Mouse (Mus musculus): Measurements from ENCODE around the gene Gm17455.

The Gm17455 gene

DNA sequence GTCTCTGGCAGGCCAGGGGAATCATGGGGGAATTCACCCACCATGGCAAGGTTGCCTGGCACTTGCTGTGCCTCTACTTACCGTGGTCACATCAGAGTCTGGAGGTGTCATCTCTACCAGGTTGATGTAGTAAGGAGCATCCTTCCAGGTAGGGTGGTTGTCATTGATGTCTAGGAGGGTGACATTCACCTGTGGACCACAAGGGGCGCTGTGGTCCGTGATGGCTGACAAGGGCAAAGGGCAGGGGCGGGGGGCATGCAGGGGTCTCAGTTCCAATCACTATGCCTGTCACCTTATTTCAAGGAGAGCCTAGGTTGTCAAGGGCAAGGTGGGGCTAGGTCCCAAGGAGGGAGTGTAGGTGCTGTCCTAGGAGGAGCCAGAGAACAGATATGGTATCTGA lies 20.1 kb downstream of the Gm17455 start:
- no peak for DNase-seq (ENCODE audit: low spot score in 2 of 2)

DNA sequence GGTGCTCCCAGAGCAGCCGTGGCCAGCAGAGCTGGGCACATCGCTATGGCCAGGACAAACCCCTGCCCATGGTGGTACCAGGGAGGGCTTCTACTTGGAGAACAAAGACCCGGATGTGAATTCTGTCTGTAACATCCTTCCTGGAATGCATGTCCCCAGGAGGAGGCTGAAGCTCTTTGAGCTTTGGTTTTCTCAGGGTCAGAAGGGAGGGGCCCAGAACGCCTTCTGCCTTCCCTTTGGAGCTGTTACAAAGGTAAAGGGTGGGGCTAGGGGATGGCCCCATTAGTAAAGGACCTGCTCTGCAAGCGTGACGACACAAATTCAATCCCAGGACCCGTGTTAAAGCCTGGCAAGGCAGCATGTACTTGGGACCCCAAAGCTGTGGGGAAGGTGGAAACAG lies 23.2 kb downstream of the Gm17455 start:
- DNase-seq (ENCODE audit: low spot score in 2 of 2) = no peak

DNA sequence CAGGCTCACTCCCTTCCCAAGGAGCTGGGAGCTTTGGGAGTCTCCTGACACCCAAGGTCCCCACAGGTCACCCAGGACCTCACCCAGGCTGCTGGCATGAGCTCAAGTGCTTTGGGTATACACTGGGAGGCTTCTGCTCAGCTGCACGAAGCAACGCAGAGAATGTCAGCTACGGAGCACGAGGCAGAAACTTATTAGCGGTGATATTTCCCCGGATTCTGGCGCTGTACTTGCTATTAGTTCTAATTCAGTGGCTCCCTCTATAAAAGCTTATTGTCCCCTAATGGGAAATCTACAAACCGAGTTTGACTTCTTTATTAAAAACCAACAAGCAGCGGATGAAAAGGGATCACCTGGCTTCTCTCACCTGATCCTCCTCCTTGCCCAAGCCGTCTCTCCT lies 30.5 kb downstream of the Gm17455 start:
- no peak for DNase-seq (ENCODE audit: low spot score in 2 of 2)

DNA sequence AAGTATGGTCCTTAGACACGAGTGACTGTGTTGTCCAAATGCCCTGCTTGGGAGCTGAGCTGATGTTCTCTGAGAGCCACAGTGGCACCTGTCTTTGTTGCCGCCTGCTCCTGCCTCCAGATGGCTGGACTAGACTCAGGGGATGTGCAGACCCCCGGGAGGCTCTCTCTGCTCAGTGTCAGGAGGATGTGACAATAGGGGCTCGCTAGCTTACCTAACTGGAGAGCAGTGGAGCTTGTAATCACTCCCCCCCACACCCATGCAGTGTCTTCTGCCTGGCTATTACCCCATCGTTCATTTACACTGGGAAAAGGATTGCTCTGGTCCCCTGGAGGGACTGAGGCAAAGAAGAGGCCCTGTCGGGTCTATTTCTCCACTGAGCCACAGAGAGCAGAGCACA lies 31.1 kb downstream of the Gm17455 start:
- DNase-seq (ENCODE audit: low spot score in 2 of 2) = no peak

DNA sequence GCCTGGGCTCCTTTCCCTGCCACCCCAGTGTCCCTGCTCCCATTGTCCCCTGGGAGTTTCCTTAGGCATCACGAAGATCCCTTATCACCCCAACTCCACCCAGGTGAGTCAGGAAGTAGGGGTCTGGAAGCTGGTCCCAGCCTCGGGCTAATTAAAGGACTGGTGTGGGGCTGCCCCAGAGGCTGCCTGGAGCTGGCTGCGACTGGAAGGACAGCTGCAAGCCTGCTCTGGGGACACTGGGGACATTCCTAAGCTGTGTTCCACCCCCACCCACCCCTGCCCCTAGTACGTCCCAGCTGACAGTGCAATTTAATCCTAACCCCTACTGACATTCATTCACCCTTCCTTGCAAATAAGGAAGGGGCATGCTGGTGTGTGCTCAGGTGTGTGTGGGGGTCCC lies 33.2 kb downstream of the Gm17455 start:
- no peak for DNase-seq (ENCODE audit: low spot score in 2 of 2)

DNA sequence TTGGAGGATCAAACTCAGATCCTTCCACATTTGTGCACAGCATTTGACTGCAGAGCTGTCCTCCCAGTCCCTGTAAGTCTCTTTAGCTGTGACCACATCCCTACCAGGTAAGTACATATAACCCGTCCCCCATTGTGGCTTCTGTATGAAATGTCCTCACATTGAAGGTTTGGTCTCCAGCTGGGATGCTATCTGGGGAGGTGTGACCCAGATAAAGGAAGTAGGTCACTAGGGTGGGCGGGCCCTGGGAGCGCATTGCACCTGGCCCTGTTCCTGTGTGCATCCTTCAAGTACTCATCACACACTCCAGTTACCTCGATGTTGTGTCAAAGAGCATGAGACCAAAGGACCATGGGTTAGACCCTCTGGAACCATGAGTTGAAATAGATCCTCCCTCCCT lies 42.8 kb downstream of the Gm17455 start:
- DNase-seq (ENCODE audit: low spot score in 2 of 2) = no peak

DNA sequence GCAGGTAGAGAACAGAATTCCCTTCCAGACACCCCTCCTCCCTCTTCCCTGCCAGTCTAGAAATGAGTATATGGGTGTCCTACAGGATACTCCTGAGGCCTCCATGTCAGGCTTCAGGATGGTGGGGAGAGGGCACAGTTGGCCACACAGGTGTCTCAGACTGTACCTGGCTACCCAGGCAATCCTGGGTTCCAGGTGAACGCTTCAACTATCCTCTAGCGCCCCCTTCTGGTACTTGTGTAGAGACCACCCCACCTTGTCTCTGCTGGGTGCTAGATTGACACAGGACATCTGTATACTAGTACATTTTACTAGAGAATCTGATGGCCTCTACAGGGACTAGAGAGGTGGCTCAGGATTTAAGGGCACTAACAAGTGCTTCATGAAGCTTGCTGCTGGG lies 43.6 kb downstream of the Gm17455 start:
- DNase-seq (ENCODE audit: low spot score in 2 of 2) = no peak

DNA sequence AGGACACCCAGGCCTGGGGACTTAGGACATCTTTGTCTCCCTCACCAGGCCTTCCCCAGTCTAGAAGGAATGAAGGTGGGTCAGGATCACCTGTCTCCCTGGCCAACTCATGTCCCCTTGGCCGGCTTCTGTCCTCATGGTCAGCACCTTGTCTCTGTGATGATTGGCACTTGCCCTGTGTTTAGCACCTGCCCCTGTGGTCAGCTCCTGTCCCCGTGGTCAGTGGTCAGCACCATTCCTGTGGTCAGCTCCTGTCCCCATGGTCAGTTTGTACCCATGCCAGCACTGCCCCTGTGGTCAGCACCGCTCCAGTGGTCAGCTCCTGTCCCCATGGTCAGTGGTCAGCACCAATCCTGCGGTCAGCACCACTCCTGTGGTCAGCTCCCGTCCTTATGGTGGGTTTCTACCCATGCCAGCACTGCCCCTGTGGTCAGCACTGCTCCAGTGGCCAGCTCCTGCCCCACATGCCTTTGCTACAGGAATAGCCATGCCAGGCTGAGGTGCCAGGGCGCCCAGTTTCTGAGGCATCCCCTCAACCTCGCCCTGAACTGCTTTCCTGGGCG lies 45.6 kb downstream of the Gm17455 start:
- peak; percentile 21 to 31 for DNase-seq (ENCODE audit: low spot score in 2 of 2)

DNA sequence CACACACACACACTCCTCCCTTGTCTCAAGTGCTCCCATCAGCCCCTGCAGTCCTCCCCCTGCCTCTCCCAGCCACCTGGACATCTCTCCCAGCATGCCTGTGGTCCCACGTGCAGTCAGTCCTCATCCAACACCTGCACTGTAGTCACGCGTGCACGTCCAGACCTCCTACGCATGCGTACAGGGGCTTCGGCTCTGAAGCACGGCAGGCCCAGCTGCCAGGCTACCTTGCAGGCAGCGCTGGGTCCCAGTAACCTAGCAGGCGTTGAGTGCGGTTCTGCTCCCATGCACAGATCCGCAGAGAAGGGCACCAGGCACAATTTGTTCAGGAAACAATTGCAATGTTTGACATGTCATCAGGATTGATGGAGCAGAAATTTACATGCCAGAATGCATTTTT lies 47.7 kb downstream of the Gm17455 start:
- DNase-seq (ENCODE audit: low spot score in 2 of 2) = no peak
